Mouse (Mus musculus): ENCODE measurements around the gene Med13l.

DNA sequence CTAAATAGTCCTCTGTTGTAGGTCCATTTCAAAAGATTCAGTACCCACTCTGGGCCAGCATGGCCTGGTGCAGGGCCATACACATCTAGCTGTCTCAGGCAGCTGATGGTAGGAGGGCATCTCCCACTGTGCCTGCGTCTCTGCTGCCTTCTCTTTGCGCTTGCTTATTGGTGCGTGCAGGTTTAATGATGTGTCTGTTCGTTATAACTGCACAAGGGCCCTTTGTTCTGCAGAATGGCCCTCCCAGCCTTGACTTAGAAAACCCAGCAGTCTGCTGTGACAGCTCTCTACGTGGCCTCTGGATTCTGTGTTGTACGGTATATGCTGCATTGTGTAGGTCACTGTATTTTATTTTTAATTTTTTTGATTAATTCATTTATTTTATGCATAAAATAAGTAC lies 208.7 kb downstream of the Med13l start:
- TF ChIP-seq GATA1 (IDR thresholded peaks at IDR 0.05; ENCODE audit: borderline replicate concordance, low read length) (no peak), FLI1 (IDR thresholded peaks at IDR 0.05; ENCODE audit: low read length) (no peak)
